Mouse (Mus musculus) embryonic facial prominence, embryonic 13.5 days (tissue): Measurements from ENCODE around the gene Pdgfb. TPM values are rescaled to one million over a fixed set of nuclear protein-coding genes. Genes with fewer than 3 reads are reported as not detected.

Experiments used
- ATAC-seq: fragments of 200-750 bp; cut with Nextera tagmentation; 2 replicates; pipeline ENCODE4 v1.8.0; 2017; ENCODE audit warnings: low read depth; ENCODE audit not compliant: insufficient number of reproducible peaks, insufficient read depth, low FRiP score, low TSS enrichment
- H3K27ac ChIP-seq: fragments of 300-500 bp; sonication (generic); 2 replicates; pipeline ENCODE4 v1.5.1; 2015; ENCODE audit warnings: moderate library complexity, mild to moderate bottlenecking, inconsistent platforms
- H3K27me3 ChIP-seq: fragments of 300-500 bp; sonication (generic); 2 replicates; pipeline ENCODE4 v1.6.1; 2015; ENCODE audit warnings: mild to moderate bottlenecking, inconsistent platforms
- H3K36me3 ChIP-seq: fragments of 300-500 bp; sonication (generic); 2 replicates; pipeline ENCODE4 v1.6.1; 2015; ENCODE audit warnings: mild to moderate bottlenecking, inconsistent platforms
- H3K4me1 ChIP-seq: fragments of 300-500 bp; sonication (generic); 2 replicates; pipeline ENCODE4 v1.6.1; 2015; ENCODE audit warnings: inconsistent platforms
- H3K4me2 ChIP-seq: fragments of 300-500 bp; sonication (generic); 2 replicates; pipeline ENCODE4 v1.6.1; 2015; ENCODE audit warnings: moderate library complexity, mild to moderate bottlenecking, inconsistent platforms
- H3K4me3 ChIP-seq: fragments of 300-500 bp; sonication (generic); 2 replicates; pipeline ENCODE4 v1.5.1; 2015; ENCODE audit warnings: mild to moderate bottlenecking, inconsistent platforms
- H3K9ac ChIP-seq: fragments of 300-500 bp; sonication (generic); 2 replicates; pipeline ENCODE4 v1.6.1; 2015; ENCODE audit warnings: mild to moderate bottlenecking, inconsistent platforms
- H3K9me3 ChIP-seq: fragments of 300-500 bp; sonication (generic); 2 replicates; pipeline ENCODE4 v1.6.1; 2016; ENCODE audit warnings: inconsistent platforms
- WGBS: fragments of 180-500 bp; shearing (Covaris S2); methylation state at CpG from one replicate; pipeline ENCODE4 v1.1.7; 2015; ENCODE audit warnings: mixed read lengths; 5-methylcytosine and 5-hydroxymethylcytosine counted together
- microRNA-seq: library from miRNA; unstranded; fragments of <30 nt; microRNA quantifications from one replicate; pipeline ENCODE4, GENCODE M21; 2016
- polyA plus RNA-seq: library from polyadenylated mRNA; unstranded; fragments of >200 nt; fragmentation: Nextera tagmentation; extraction: Ambion mirVana; gene quantifications from 2 replicates; pipeline ENCODE4 v1.2.1, GENCODE M21; 2015

The Pdgfb gene
- polyA plus RNA-seq, 1 experiment from 2014 or later: 2.9 TPM

DNA sequence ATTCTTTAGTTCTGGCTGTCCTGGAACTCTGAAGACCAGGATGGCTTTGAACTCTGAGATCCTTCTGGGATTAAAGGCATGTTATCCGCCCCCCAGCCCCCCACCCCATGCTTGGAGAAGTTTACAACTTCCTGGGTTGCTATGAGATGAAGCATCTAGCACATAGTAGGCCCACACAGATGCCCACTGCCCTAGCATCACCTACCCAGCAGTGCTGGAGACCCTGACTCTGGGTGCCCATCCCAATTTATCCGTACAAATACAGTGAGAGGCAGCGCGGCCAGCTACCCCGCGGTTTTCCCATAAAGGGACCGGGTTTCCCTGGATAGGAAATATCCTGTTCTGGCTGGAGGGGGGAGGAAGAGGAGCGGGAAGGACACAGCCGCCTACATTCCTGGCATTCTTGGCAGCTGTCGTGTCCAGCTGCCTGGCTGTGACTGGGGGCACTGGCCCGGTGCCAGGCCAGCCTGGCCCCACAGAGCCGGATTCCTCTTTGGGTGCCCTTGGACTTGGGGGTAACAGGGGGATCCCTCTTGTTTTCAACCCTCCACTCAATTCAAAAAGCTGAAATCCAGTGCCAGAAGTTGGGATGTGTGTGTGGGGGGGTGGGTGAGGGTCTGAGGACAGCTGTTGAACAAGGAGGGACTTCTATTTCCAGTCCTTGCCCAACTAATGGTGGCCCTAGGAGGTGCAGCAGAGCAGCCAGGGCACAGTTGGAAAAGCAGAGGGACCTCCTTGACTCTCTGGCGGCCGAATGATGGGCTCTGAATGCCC is 62.9 kb downstream of the Pdgfb start:
- no peak overlapping the region for H3K4me3 ChIP-seq
- H3K4me2 ChIP-seq: no peak overlapping the region
- peaks cover 40% of the 10 kb centered on the region for H3K4me1 ChIP-seq
- 36% methylated on average over 14 of the region's 14 CpGs for WGBS
- ATAC-seq: no peak
- no peaks in the 10 kb centered on the region for H3K9me3 ChIP-seq
- 0 out of 2 replicates have a peak overlapping the region, but pooled peaks have one; percentile 32 for H3K9ac ChIP-seq
- peak overlapping the region; percentile 33 for H3K27ac ChIP-seq
- no peaks in the 10 kb centered on the region for H3K36me3 ChIP-seq
- H3K27me3 ChIP-seq: no peaks in the 10 kb centered on the region

DNA sequence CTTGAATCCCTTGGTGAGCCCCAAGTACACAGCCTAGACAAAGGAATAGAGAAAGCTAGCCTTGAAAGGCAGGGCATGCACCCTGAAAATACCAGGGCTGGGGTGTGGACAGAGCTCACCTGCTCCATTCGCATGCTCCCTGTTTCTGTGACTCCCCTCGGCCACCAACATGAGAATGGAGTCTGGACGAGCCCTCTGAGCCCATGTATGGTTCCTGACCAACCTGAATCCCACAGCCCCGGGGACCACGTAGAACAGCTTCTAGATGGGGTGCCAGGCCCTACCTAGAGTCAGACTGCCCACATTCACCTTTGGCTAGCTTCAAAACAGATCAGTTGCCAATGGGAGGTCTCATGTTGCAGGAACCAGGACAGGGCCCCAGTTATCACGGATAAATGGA is 63.6 kb downstream of the Pdgfb start:
- peak overlapping the region; percentile 33 for H3K27ac ChIP-seq
- 53% methylated on average over 6 of the region's 6 CpGs for WGBS
- H3K9me3 ChIP-seq: no peaks in the 10 kb centered on the region
- no peak for ATAC-seq
- 0 out of 2 replicates have a peak overlapping the region, but pooled peaks have one; percentile 28 for H3K4me3 ChIP-seq
- no peaks in the 10 kb centered on the region for H3K36me3 ChIP-seq
- peak overlapping the region; percentile 61; the same call in 1 of the 2 replicates for H3K9ac ChIP-seq
- H3K4me2 ChIP-seq: no peak overlapping the region
- H3K4me1 ChIP-seq: peaks cover 41% of the 10 kb centered on the region
- H3K27me3 ChIP-seq: no peaks in the 10 kb centered on the region

DNA sequence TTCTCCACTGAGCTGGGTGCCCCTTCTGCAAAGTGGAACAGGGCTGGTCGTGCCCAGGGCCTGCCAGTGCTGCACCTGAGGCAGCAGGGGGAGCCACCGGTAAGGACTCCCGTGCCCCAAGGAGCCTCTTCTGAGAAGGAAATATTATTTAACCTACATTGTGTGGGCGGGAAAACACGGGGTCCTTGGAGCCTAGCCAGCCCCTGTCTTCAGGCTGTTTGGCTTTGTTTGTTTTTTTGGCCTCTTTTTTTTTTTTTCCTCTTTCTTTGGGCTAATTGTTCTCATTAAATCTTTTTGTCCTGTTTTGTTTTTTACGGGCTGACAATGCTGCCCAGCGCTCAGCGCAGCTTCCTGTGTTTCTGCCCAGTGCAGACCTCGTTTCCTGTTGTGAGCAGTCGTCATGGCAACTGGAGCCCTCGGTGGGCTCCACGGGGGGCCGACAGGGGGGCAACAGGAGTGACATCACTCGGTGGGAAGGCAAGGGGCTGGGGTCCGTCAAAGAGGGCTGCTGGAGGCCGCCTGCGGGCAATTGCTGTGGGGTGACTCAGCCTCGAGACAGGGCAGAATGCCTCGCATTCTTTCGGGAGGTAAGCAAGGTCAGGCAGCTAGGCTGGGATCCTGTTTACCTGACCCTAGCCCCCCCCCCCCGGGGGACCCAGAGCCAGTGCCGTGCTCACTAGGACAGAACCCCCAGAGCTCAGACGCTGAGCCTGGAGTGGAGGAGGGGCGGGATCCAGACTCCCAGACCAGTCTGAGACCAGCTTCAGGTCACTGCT is 64.3 kb downstream of the Pdgfb start:
- 1% methylated on average over 24 of the region's 24 CpGs for WGBS
- Histone ChIP-seq H3K9ac (peak overlapping the region; percentile 61), H3K27ac (peak overlapping the region; percentile 33; the same call in 1 of the 2 replicates), H3K4me3 (peak overlapping the region; percentile 28), H3K27me3 (no peaks in the 10 kb centered on the region), H3K4me2 (peak overlapping the region; percentile 69), H3K9me3 (no peaks in the 10 kb centered on the region), H3K36me3 (no peaks in the 10 kb centered on the region), H3K4me1 (peaks cover 43% of the 10 kb centered on the region)
- peak; percentile 34 for ATAC-seq

DNA sequence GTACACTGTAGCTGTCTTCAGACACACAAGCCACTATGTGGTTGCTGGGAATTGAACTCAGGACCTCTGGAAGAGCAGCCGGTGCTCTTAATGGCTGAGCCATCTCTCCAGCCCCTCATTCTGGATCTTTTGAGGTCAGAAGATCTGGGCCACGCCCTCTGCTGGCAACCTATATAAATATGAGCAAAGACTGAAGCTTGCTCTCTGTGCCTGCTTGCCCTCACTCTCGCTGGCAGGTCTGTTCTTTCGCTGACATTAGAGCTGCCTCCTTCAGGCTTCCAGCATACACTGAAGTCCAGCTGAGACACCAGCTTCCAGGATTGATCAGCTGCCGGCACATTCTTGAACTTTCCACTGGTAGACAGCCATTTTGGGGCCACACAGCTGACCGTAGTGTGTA is 67.1 kb downstream of the Pdgfb start:
- H3K9ac ChIP-seq: no peak overlapping the region
- WGBS: 70% methylated on average over 6 of the region's 6 CpGs
- no peak for ATAC-seq
- no peaks in the 10 kb centered on the region for H3K27me3 ChIP-seq
- peaks cover 39% of the 10 kb centered on the region for H3K4me1 ChIP-seq
- no peaks in the 10 kb centered on the region for H3K36me3 ChIP-seq
- H3K9me3 ChIP-seq: no peaks in the 10 kb centered on the region
- H3K4me2 ChIP-seq: no peak overlapping the region
- H3K27ac ChIP-seq: no peak overlapping the region
- H3K4me3 ChIP-seq: no peak overlapping the region

DNA sequence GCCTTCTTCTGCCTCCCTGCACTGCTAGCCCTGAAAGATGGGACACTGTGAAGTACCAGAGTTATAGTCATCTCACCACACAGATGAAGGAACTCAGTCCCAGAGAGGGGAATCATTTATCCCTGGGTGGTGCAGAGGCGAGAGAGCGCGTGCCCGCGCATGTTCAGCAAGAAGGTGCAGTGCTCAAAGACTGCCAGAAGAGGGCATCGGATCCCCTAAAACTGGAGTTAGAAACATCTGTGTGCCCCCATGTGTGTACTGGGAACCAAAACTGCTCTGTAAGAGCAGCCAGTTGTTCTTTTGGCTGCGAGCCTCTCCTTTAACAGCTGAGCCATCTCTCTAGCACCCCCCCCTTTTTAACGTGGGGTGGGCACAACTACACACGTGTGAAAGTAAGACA is 68.0 kb downstream of the Pdgfb start:
- 51% methylated on average over 9 of the region's 9 CpGs for WGBS
- H3K9ac ChIP-seq: no peak overlapping the region
- no peaks in the 10 kb centered on the region for H3K36me3 ChIP-seq
- peaks cover 30% of the 10 kb centered on the region for H3K4me1 ChIP-seq
- no peak overlapping the region for H3K27ac ChIP-seq
- no peaks in the 10 kb centered on the region for H3K9me3 ChIP-seq
- no peak overlapping the region for H3K4me3 ChIP-seq
- H3K27me3 ChIP-seq: no peaks in the 10 kb centered on the region
- no peak for ATAC-seq
- H3K4me2 ChIP-seq: no peak overlapping the region

DNA sequence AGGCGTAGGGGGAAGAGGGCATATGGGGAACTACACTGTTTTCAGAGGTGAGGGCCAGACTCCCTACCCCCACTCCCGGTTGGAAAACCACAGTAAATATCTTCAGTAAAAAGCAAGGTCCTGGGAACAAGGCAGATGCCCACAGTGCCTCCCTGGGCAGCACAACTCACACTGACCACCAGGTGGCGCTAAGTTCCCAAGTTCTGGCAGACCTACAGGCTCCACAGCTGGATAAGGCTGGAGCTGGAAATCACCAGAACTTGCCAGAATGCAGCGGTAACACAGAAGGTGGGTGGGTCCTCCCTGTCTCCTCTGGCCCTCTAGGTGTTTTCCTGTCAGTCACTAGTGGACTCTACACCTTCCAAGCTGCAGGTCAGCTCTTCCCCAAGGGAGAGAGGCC is 68.8 kb downstream of the Pdgfb start:
- H3K4me1 ChIP-seq: peaks cover 22% of the 10 kb centered on the region
- H3K4me2 ChIP-seq: no peak overlapping the region
- ATAC-seq: no peak
- no peaks in the 10 kb centered on the region for H3K36me3 ChIP-seq
- 9% methylated on average over 4 of the region's 4 CpGs for WGBS
- 0 out of 2 replicates have a peak overlapping the region, but pooled peaks have one; percentile 6 for H3K9ac ChIP-seq
- no peak overlapping the region for H3K27ac ChIP-seq
- no peak overlapping the region for H3K4me3 ChIP-seq
- H3K9me3 ChIP-seq: no peaks in the 10 kb centered on the region; the same call in 1 of the 2 replicates
- no peaks in the 10 kb centered on the region for H3K27me3 ChIP-seq

Small RNA genes within 50 kb of the gene (microRNA-seq; reads per million reads assigned to microRNA genes)
- not detected for gene Mir7213

Other genes starting within 250 kb of the Pdgfb start
- 69.2 and 74.4 TPM in 2 replicates for gene Dnal4, start 237.1 kb downstream of the Pdgfb start, polyA plus RNA-seq
- 4.7 and 5.4 TPM in 2 replicates for gene Nptxr, start 210.2 kb downstream of the Pdgfb start, polyA plus RNA-seq
- gene Npcd, start 180.7 kb downstream of the Pdgfb start, polyA plus RNA-seq: 0.32 and 0.39 TPM in 2 replicates
- 54.7 and 56.7 TPM in 2 replicates for gene Cbx6, start 180.3 kb downstream of the Pdgfb start, polyA plus RNA-seq
- 11.0 and 13.1 TPM in 2 replicates for gene Apobec3, start 123.3 kb downstream of the Pdgfb start, polyA plus RNA-seq
- 2.5 and 2.9 TPM in 2 replicates for gene Cbx7, start 43.9 kb downstream of the Pdgfb start, polyA plus RNA-seq
- gene Syngr1, start 76.4 kb upstream of the Pdgfb start, polyA plus RNA-seq: 7.0 and 8.7 TPM in 2 replicates
- 1,097 and 1,210 TPM in 2 replicates for gene Rpl3, start 76.9 kb upstream of the Pdgfb start, polyA plus RNA-seq
- 47.7 and 48.0 TPM in 2 replicates for gene Tab1, start 118.2 kb upstream of the Pdgfb start, polyA plus RNA-seq
- 7.7 and 8.3 TPM in 2 replicates for gene Mgat3, start 158.7 kb upstream of the Pdgfb start, polyA plus RNA-seq
- 31.5 and 34.4 TPM in 2 replicates for gene Mief1, start 219.0 kb upstream of the Pdgfb start, polyA plus RNA-seq
- gene AC140267.1, start 220.9 kb upstream of the Pdgfb start, polyA plus RNA-seq: not detected in 2 replicates
- 115 and 123 TPM in 2 replicates for gene Atf4, start 240.2 kb upstream of the Pdgfb start, polyA plus RNA-seq
- 67.0 and 67.3 TPM in 2 replicates for gene Rps19bp1, start 249.3 kb upstream of the Pdgfb start, polyA plus RNA-seq